Mouse (Mus musculus) inflammation-experienced regulatory T-cells, adult 16 weeks (primary cell): ENCODE results near the gene Slx1b. TPM values are rescaled to one million over a fixed set of nuclear protein-coding genes. Genes with fewer than 3 reads are reported as not detected.

Source experiments
- polyA plus RNA-seq: library from polyadenylated mRNA; unstranded; fragments of 100-300 nt; shearing (Covaris generic); gene quantifications from one replicate; pipeline ENCODE4 v1.2.1, GENCODE M21; 2017

Gene Slx1b
- polyA plus RNA-seq: 10.3 TPM

DNA sequence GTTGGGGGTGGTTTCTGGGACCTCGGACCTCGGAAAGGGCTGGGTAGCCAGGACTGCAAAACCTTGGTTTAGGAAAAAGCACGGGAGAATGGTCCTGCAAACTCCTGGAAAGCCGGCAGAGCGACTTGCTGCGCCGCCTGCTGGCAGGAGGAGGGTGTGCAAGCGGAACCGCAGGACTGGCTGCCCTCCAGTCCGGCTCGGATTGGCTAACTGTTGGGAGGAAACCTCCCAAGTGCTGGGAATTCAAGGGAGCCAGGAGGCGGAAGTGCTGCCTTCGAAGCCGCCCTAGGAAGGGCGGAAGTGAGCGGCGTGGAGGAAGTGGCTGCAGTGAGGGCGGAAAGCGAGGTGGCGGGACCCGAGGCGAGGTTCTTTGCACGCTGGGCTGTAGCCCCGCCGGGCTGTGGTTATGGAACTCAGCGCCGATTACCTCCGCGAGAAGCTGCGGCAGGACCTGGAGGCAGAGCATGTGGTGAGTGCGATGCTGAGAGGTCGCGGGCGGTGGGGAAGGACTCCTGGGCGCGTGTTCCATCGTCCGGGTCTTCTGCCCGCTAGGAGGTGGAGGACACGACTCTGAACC lies at the start of gene Slx1b:
TSS of gene Slx1b (minus strand) at position 154 of the 577 bp plus-strand sequence.

DNA sequence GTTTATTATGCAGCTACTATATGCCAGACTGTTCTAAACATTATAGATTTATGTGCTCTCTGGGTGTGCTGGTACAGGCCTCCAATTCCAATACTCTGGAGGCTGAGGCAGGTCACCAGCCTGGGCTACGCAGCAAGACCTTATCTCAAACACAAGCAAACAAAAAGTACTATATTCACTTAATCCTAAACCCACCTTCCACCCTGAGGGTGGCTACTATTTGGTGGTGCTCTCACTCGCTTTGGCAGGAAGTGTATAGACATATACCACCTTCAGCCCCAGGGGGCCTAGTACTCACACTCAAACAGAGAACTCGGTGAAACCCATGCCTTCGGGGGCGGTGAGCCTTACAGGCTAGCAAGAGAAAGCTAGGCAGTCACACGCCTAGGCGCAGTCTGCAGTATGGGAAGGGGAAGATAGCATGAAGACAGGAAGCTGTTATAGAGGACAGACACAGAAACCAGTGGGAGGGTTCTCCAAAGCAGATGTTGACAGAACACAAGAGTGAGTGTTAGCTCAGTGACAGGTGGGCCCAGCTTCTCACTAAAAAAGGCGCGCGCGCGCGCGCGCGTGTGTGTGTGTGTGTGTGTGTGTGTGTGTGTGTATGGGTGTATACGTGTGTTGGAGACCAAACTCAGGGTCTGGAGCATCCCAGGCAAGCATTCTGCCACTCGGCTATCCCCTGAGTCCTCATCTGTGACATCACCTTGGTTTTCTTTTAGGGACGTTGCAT lies 12.0 kb upstream of the Slx1b start, which contains the start of gene Coro1a:
TSS of gene Coro1a (minus strand) at position 346 of the 733 bp plus-strand sequence.

DNA sequence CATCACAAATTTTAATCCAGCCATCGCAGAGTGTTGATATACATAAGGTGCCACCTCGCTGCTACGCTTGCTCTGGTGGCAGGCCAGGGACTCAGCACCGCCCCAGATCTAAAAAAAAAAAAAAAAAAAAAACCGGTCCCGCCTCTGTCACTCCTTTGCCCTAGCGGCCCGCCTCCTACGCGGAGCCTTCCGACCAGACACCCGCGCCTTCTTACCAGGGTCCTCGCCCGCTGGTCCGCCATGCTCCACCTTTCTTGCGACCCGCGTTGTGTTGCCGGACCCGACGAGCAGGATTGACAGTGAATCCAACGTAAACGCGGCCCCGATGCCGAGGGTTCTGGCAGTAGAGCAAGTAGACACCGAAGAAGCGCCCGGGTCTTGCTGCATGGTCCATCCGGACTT lies 373 bp downstream of the Slx1b start, which contains the start of gene Bola2:
TSS of gene Bola2 (plus strand) at position 192 of the 402 bp plus-strand sequence.

DNA sequence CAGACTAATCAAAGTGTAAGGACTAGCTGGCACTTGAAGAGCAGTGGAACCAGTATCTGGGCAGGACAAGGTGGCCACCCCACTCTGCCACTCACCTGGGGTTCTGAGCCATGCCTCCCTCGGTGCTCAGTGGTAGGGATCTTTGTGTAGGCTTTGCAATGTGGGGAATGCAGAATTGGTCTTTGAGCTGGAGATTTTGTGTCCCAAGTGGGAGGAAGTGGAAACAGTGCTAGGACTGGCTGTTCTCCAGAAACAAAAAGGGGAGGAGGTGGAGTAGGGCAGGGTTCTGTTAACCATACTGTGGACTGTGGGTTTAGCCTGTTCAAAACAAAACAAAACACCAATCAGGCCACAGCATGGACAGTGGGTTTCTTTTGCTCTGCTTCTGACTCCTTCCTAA lies 19.4 kb downstream of the Slx1b start, which contains the start of gene Sult1a1:
TSS of gene Sult1a1 (minus strand) at position 226 of the 400 bp plus-strand sequence.

DNA sequence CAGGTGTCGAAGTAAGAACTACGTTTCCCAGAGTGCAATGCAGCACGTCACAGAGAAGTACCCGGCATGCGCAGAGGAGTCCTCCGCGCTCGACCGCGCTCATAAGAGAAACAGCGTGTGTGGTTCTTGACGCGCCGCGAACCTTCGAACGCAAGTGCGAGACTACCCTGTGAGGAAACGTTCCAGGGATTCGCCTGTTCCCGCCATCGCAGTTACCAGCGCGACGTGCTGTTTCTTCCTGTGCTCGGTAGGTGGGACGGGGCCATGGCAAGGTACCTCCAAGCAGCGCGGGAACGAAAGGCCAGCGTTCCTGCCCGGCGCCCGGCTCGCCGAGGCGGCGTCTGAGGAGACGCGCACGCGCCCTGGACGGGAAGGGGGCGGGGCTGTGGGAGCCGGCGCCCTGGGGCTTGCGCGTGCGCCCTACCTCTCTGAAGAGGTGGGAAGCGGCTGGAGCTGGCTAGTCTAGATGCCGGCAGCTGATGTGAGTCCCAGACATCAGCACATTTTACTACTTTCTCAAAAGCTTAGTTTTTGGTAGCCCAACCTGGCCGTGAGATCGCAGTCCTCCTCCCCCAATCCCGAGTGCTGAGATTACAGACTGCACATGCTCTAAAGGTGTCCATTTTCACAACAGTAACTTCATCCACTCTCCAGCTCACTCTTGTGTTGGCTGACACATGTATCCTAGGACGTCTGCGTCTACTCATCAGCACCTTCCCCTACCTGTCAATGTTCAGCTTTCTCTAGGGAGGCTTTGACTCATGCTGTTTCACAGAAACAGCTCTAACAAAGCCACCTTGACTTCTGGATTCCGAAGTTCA lies 46.1 kb downstream of the Slx1b start, which contains the start of gene Sgf29:
TSS of gene Sgf29 (plus strand) at position 79 of the 821 bp plus-strand sequence.

Other genes starting within 250 kb of the Slx1b start
- 0.24 TPM for gene Atp2a1, start 232.7 kb downstream of the Slx1b start, polyA plus RNA-seq
- 43.4 TPM for gene Sh2b1, start 220.4 kb downstream of the Slx1b start, polyA plus RNA-seq
- gene Tufm, start 208.4 kb downstream of the Slx1b start, polyA plus RNA-seq: 130 TPM
- gene Atxn2l, start 192.3 kb downstream of the Slx1b start, polyA plus RNA-seq: 36.5 TPM
- gene Eif3c, start 129.4 kb downstream of the Slx1b start, polyA plus RNA-seq: 223 TPM
- 3.6 TPM for gene Apobr, start 110.8 kb downstream of the Slx1b start, polyA plus RNA-seq
- gene Cln3, start 110.0 kb downstream of the Slx1b start, polyA plus RNA-seq: 123 TPM
- not detected for gene Il27, start 100.8 kb downstream of the Slx1b start, polyA plus RNA-seq
- gene Nupr1, start 64.9 kb downstream of the Slx1b start, polyA plus RNA-seq: not detected
- 107 TPM for gene Sgf29, start 46.5 kb downstream of the Slx1b start, polyA plus RNA-seq
- gene Sult1a1, start 19.4 kb downstream of the Slx1b start, polyA plus RNA-seq: 1.3 TPM
- 125 TPM for gene Bola2, start 383 bp downstream of the Slx1b start, polyA plus RNA-seq
- 3,429 TPM for gene Coro1a, start 12.0 kb upstream of the Slx1b start, polyA plus RNA-seq
- 33.0 TPM for gene Mapk3, start 63.8 kb upstream of the Slx1b start, polyA plus RNA-seq
- 1.9 TPM for gene Gdpd3, start 70.5 kb upstream of the Slx1b start, polyA plus RNA-seq
- gene Ypel3, start 81.2 kb upstream of the Slx1b start, polyA plus RNA-seq: 379 TPM
- 4.7 TPM for gene Tbx6, start 85.7 kb upstream of the Slx1b start, polyA plus RNA-seq
- gene Ppp4c, start 96.7 kb upstream of the Slx1b start, polyA plus RNA-seq: 458 TPM
- gene Fam57b, start 101.9 kb upstream of the Slx1b start, polyA plus RNA-seq: not detected
- not detected for gene 4930451I11Rik, start 135.9 kb upstream of the Slx1b start, polyA plus RNA-seq
- gene Doc2a, start 151.6 kb upstream of the Slx1b start, polyA plus RNA-seq: not detected
- 18.3 TPM for gene Hirip3, start 166.2 kb upstream of the Slx1b start, polyA plus RNA-seq
- gene Ino80e, start 166.6 kb upstream of the Slx1b start, polyA plus RNA-seq: 103 TPM
- 71.5 TPM for gene Taok2, start 188.9 kb upstream of the Slx1b start, polyA plus RNA-seq
- 50.5 TPM for gene Tmem219, start 227.1 kb upstream of the Slx1b start, polyA plus RNA-seq
- gene Kctd13, start 233.1 kb upstream of the Slx1b start, polyA plus RNA-seq: 12.3 TPM